ENCODE assay signal across 19 mouse cellular contexts in genomic region chr3:148971893-148972596, GRCm38 (mm10).
"Had no signal": no experiment of that assay in that cellular context is flagged by ENCODE, and none has a peak within 500 bp of the region (broad histone marks: within the 10 kb centered on the region; RNA-seq: fewer than 3 reads in every experiment).

No protein-coding gene starts in this region.

- H3K27ac ChIP-seq: limb, embryonic 12.5 days; limb, embryonic 15.5 days; liver, embryonic 14.5 days; lung, embryonic 15.5 days; midbrain, embryonic 12.5 days; midbrain, embryonic 15.5 days; stomach, postnatal 0 days had no signal

- H3K36me3 ChIP-seq: limb, embryonic 12.5 days; limb, embryonic 15.5 days; lung, embryonic 15.5 days; midbrain, embryonic 12.5 days; midbrain, embryonic 15.5 days had no signal

- H3K27me3 ChIP-seq: limb, embryonic 12.5 days; limb, embryonic 15.5 days; lung, embryonic 15.5 days; midbrain, embryonic 12.5 days; midbrain, embryonic 15.5 days had no signal

- H3K4me3 ChIP-seq: limb, embryonic 12.5 days; limb, embryonic 15.5 days; lung, embryonic 15.5 days; midbrain, embryonic 12.5 days; midbrain, embryonic 15.5 days had no signal

- ATAC-seq: liver, postnatal 0 days; midbrain, embryonic 15.5 days had no signal

- H3K9me3 ChIP-seq: limb, embryonic 12.5 days; limb, embryonic 15.5 days; lung, embryonic 15.5 days; midbrain, embryonic 12.5 days; midbrain, embryonic 15.5 days had no signal

- DNase-seq: kidney, adult 9 months; kidney, postnatal 14 days; kidney, postnatal 4 days; left cerebral cortex, postnatal 4 days; liver, postnatal 0 days; lung, postnatal 10 days; lung, postnatal 4 days; right cerebral cortex, postnatal 4 days; thymus, adult 2 months; thymus, postnatal 14 days; thymus, postnatal 4 days had no signal

- H3K4me2 ChIP-seq: limb, embryonic 12.5 days; limb, embryonic 15.5 days; liver, embryonic 11.5 days; lung, embryonic 15.5 days; midbrain, embryonic 12.5 days; midbrain, embryonic 15.5 days had no signal

- H3K9ac ChIP-seq: limb, embryonic 12.5 days; limb, embryonic 15.5 days; liver, embryonic 14.5 days; liver, postnatal 0 days; lung, embryonic 15.5 days; midbrain, embryonic 12.5 days; midbrain, embryonic 15.5 days had no signal
